Mouse (Mus musculus) lung, adult 2 months (tissue): ENCODE measurements at regions not wholly inside any gene's neighbourhood (a gene's known extent, or its start where the extent isn't known, plus 50 kb on each side); places are given as distances from the start of the nearest gene placed in this dataset.

Source experiments
- DNase-seq: peaks from one replicate; pipeline ENCODE4 v3.0.0; 2022
- H3K4me1 ChIP-seq: fragments of 200-500 bp; 2 replicates; pipeline ENCODE4 v1.6.1; 2011; ENCODE audit warnings: low read length; ENCODE audit not compliant: control insufficient read depth, insufficient read depth
- H3K4me3 ChIP-seq: fragments of 200-500 bp; replicated peaks from 2 replicates; pipeline ENCODE3; 2011; ENCODE audit warnings: low read depth, mild to moderate bottlenecking, control low read depth, low read length; ENCODE audit errors: extremely low read depth
- CTCF ChIP-seq: fragments of 200-500 bp; IDR thresholded peaks from 2 replicates; pipeline ENCODE4 v1.5.1; 2011; ENCODE audit warnings: mild to moderate bottlenecking, low read length, control low read depth; ENCODE audit not compliant: insufficient read depth
- POLR2A ChIP-seq: fragments of 200-500 bp; IDR thresholded peaks from 2 replicates; pipeline ENCODE4 v1.6.1; 2011; ENCODE audit warnings: low read depth, mild to moderate bottlenecking, control low read depth, low read length, borderline replicate concordance; ENCODE audit errors: extremely low read depth
- WGBS: fragments of 180-500 bp; shearing (Covaris S2); methylation state at CpG from one replicate; pipeline ENCODE4 v1.1.7; 2018; 5-methylcytosine and 5-hydroxymethylcytosine counted together

DNA sequence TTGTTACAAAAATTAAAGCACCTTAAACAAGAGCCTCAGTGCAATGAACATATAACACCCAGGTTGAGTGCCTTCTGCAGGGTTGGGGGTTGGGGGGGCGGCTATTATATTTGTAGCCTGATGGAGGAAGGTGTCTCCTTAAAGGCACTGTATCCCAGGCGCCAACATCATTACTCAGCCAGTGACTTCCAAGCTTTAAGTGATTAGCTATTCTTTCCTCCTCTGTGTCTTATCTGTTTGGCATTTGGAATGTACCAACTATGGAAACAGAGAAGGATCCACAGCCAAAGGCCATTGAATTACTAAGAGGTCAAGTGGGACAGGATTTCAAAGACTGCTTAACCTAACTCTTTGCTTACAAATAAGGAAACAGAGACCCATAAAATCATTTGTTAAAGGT is 373.9 kb upstream of the Cd180 start:
- DNase-seq = no peak
- H3K4me3 ChIP-seq = no peak overlapping the region
- no peaks in the 10 kb centered on the region for H3K4me1 ChIP-seq
- WGBS = 88% methylated on average over 2 of the region's 2 CpGs
- TF ChIP-seq POLR2A (no peak), CTCF (no peak)

DNA sequence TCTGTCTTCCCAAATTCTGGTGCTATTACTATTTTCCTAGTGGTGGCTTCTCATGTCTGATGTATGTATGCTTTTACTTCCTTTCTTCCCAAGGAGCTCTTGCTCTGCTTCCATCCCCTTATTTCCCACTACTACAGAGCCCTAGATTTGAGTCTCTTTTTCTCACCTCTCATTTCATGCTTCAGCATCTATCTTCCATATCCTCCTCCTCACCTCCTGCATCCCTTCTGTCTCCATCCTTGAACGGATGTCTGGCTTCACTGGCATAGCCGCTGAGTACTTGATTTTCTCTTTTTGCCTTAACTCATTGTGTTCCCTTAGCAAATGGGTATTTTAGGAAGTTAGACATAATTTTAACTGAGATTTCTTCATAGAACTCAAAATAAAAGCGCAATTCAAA is 369.5 kb upstream of the Cd180 start:
- no peak for DNase-seq
- no peaks in the 10 kb centered on the region for H3K4me1 ChIP-seq
- WGBS = 91% methylated on average over 3 of the region's 3 CpGs
- no peak overlapping the region for H3K4me3 ChIP-seq
- no peak for TF ChIP-seq POLR2A
- no peak for TF ChIP-seq CTCF

DNA sequence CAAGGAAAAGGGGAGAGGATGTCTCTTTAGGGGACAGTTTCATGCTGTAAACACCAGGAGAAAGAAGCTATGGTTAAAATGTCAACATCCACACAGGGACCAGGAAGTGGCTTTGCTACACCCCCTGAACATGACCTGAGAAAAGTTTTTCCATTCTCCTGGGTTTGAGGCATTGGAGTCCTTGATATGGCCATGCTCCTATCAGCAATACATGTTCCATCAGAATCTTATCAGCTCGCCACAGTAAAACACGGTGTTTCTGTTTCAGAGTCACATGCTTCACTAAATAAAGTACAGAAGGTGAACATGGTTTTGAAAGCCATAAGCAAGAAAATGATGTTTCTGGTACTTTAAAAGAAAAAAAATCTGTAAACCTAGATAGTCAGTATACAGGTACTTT is 367.4 kb upstream of the Cd180 start:
- WGBS = 58% methylated on average over 2 of the region's 2 CpGs
- Histone ChIP-seq H3K4me3 (no peak overlapping the region), H3K4me1 (no peaks in the 10 kb centered on the region)
- no peak for TF ChIP-seq CTCF
- TF ChIP-seq POLR2A = no peak
- DNase-seq = no peak

DNA sequence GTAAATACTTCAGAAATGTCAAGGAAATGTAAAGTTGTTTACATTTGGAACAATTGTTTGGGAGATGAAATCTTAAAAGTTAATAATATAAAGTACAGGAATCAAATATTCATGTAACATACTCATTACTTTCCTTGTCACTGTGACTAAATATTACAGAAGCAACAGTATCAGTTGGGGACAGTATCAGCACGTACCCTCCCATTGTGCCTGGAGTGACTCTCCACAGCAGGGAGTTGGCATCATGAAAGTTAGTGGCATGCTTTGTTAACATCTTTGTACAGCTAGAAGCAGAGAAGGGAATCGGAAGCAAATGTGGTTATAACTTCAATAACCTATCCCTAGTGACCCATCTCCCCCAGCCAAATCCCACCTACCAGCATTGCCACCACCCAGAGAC is 366.8 kb upstream of the Cd180 start:
- no peak for TF ChIP-seq CTCF
- TF ChIP-seq POLR2A = no peak
- H3K4me1 ChIP-seq = no peaks in the 10 kb centered on the region
- no peak for DNase-seq
- H3K4me3 ChIP-seq = no peak overlapping the region
- WGBS = 68% methylated on average over 2 of the region's 2 CpGs

DNA sequence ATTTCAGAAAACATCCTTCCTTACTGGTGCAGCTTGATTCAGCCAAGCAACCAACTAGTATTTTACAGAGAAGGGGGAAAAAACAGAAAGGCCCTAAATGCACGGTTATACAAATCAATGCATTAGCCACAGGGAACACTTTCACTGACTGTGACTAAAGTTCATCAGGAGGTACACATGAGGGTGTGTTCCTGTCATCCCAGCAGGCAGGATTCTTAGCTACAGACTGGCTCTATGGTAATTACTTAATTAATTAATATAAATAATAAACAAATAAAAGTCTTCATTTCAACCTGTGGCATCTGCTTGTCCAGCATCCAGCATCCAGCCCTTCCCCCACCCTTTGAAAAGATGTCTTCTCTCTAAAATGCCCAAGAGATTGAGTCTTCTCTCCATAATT is 359.7 kb upstream of the Cd180 start:
- TF ChIP-seq CTCF = no peak
- TF ChIP-seq POLR2A = no peak
- no peak for DNase-seq
- Histone ChIP-seq H3K4me3 (no peak overlapping the region), H3K4me1 (no peaks in the 10 kb centered on the region)
- WGBS = 60% methylated on average over 1 of the region's 1 CpGs

DNA sequence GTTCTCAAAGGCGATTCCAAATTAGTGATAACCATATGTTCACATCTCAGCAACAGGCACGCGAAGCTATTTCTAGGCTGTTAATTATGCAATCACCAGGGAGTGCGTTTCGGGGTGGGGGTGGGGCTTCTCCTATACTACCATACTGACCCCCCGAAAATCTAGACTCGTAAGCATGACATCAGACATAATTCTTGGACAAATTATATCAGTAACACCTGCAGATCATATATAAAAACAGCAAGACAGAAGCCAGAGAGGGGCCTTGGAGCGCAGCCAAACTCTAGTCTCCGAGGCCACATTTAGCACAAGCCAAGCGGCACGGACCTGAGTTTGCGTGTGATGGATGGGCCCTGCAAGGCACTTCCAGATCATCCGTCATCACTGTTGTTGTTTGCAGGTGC is 359.2 kb upstream of the Cd180 start:
- TF ChIP-seq POLR2A (no peak), CTCF (no peak)
- Histone ChIP-seq H3K4me3 (no peak overlapping the region), H3K4me1 (no peaks in the 10 kb centered on the region)
- DNase-seq = no peak
- 30% methylated on average over 13 of the region's 13 CpGs for WGBS

DNA sequence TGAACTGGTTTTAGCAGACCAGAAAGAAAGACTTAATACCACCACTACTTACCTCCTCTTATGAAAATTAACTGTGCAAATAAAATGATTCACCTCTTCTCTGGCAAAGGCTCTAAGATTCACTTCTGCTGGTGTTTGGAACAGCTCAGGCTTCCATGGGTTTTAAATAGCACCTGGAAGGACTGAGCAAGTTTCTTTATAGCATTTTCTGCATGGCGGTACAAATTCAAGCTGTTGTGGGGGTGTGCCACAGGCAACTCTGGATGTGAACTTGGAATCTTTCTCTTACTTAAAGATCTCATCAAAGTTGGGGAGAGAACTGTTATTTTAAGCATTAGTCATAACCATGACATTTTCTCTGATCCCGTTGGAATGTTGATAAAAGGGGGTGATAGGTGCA is 350.1 kb upstream of the Cd180 start:
- TF ChIP-seq POLR2A = no peak
- no peak for TF ChIP-seq CTCF
- Histone ChIP-seq H3K4me1 (no peaks in the 10 kb centered on the region), H3K4me3 (no peak overlapping the region)
- WGBS = 76% methylated on average over 2 of the region's 2 CpGs
- DNase-seq = no peak

DNA sequence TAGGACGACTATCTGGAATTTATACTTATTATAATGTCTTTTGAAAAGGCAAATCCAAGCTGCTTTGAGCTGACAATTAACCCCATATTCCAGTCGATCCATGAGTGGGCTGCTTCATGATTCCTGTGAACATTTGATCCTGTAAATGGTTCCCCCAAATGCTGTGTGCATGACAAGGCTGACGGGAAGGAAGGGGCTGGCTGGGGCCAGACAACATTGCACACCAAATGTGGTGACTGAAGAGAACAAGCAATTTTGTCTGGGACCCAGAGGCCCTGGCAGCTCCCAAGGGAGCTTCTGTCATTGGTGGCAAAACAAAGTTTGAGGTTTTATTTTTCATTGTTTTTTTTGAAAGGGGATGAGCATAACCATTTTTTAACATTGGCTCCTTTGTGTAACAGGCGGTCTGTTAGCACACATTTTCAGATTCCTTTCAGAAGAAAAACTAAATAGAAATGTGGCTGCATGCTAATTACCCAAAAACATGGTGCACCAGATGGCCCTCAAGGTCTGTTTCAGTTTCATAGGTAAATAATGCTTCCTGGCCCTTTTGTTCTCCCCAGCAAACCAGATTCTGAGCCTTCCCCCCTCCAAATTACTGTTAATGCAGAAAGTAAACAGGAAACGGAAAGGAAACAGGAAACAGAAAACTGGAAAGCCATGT is 348.6 kb upstream of the Cd180 start:
- 59% methylated on average over 5 of the region's 5 CpGs for WGBS
- H3K4me1 ChIP-seq = no peaks in the 10 kb centered on the region
- DNase-seq = no peak
- TF ChIP-seq POLR2A (no peak), CTCF (no peak)
- H3K4me3 ChIP-seq = no peak overlapping the region

DNA sequence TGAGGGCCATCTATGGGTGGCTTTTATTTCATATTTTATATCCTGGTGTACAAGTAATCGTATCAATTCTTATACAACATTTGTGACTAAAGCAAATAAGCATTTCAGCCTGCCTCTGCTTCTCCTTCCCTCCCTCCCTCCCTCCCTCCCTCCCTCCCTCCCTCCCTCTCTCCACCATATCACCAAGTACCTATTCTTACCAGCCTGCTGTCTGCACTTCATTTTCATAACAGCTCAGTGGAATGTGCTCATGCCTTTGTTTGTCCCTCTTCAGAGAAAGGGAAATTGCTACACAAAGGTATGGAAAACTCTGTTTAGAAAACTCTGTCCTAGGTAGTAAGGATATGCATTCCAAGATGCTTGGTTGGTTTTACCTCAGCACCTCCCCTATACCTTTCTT is 343.9 kb upstream of the Cd180 start:
- 90% methylated on average over 1 of the region's 1 CpGs for WGBS

DNA sequence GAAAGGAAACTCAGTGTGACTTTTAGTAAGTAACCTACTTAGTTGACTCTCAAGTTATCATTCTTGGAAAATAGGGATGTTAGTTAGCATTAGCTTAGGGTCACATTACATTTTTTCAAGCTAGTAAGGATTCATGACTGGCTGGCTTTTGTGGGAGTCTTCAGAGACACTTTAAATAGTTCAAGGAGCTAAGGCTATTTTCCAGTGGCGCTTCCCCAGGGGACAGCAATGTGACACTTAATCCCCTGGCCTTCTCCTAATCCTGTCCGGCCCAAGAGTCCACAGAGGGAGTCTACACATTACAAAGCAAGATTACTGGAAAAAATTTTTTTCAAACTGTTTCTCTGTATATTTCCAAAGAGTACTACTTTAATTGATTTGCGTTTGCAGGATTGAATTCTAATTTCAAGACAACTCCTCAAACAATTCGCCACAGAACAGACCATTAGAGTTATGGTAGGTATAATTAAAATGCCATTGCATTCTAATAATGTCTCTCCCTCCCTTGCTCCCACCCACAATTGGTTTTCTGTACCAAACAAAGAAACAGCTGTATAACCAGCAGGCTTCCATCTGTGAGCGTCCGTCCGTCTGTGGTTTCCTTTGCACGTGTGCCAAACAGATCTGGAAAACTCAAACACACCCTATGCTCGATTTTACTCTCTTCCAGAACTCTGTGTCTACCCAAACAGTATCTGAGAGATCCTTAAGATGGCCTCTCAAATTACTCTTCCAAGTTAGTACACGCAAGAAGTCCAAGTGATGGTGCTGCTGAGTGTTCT is 341.1 kb upstream of the Cd180 start:
- 64% methylated on average over 10 of the region's 10 CpGs for WGBS
- TF ChIP-seq POLR2A = no peak
- TF ChIP-seq CTCF = no peak
- H3K4me3 ChIP-seq = no peak overlapping the region
- no peaks in the 10 kb centered on the region for H3K4me1 ChIP-seq
- no peak for DNase-seq

More for the DNA sequence above, 343.9 kb upstream of the Cd180 start:
- no peak for DNase-seq
- H3K4me3 ChIP-seq = no peak overlapping the region
- no peak for TF ChIP-seq CTCF
- H3K4me1 ChIP-seq = no peaks in the 10 kb centered on the region
